Mouse (Mus musculus): ENCODE measurements around the gene Elp1. TPM values are rescaled to one million over a fixed set of nuclear protein-coding genes. Genes with fewer than 3 reads are reported as not detected.

Elp1 gene
- polyA plus RNA-seq, 1 experiment from 2014 or later, result 64.0 TPM

DNA sequence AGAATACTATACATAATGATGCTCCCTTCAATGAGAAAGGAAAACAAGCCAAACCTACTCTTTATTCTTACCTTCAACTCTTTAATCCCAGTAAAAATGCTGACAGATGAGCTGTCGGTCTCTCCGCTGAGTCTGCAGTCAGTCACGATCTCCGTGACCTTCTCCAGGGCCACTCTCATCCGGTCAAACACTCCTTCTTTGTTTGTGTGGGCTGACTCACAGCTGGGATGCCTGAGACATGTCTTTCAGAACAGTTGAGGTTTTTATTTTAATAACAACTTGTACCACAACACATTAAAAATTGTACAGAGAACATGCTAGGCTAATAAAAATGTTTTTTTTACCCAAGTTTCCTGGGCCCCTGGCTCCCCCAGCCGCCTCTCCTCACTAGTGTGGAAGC, 35.5 kb upstream of the Elp1 start:
- no peak overlapping the region for H3K9ac ChIP-seq (ENCODE audit: low read depth, low read length)
- no peaks in the 10 kb centered on the region for H3K27me3 ChIP-seq (ENCODE audit: control insufficient read depth, insufficient read depth, low read depth, low read length)
- no peaks in the 10 kb centered on the region for H3K4me1 ChIP-seq (ENCODE audit: control insufficient read depth, insufficient read depth, low read length)
- peaks cover 10% of the 10 kb centered on the region for H3K36me3 ChIP-seq (ENCODE audit: control insufficient read depth, insufficient read depth, low read length)
- H3K27ac ChIP-seq (ENCODE audit: low read length), result no peak overlapping the region
- no peaks in the 10 kb centered on the region for H3K9me3 ChIP-seq (replicated peaks; ENCODE audit: control insufficient read depth, low read length, poor library complexity, severe bottlenecking)
- H3K4me2 ChIP-seq (ENCODE audit: low read length), result no peak overlapping the region
- ATAC-seq, result no peak
- H3K4me3 ChIP-seq (ENCODE audit: low read depth, low read length), result no peak overlapping the region
- 76% methylated on average over 6 of the region's 6 CpGs for WGBS

DNA sequence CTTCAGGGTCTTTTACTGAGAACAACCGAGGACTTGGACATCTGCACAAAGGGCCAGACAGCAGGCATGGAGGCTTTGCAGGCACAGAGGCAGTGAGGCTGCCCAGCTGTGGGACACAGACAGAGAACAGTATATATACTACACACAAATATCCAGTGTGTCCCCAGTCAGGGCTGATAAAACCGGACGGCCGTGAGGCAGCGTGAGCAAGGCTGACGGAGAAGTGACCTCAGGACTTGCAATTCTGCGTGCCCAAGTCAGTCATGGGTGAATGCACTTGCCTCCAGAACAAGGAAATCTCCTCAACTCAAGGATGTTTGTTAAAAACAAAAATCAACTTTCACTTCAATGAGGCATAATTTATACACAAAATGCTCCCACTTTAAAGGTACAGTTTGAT, 29.9 kb upstream of the Elp1 start:
- WGBS, result 89% methylated on average over 7 of the region's 7 CpGs
- Histone ChIP-seq H3K9me3 (replicated peaks; ENCODE audit: control insufficient read depth, low read length, poor library complexity, severe bottlenecking) (no peaks in the 10 kb centered on the region), H3K4me1 (ENCODE audit: control insufficient read depth, insufficient read depth, low read length) (no peaks in the 10 kb centered on the region; the same call in 1 of the 2 replicates), H3K27ac (ENCODE audit: low read length) (no peak overlapping the region), H3K9ac (ENCODE audit: low read depth, low read length) (no peak overlapping the region), H3K4me3 (ENCODE audit: low read depth, low read length) (no peak overlapping the region), H3K4me2 (ENCODE audit: low read length) (no peak overlapping the region), H3K27me3 (ENCODE audit: control insufficient read depth, insufficient read depth, low read depth, low read length) (no peaks in the 10 kb centered on the region), H3K36me3 (ENCODE audit: control insufficient read depth, insufficient read depth, low read length) (peaks cover 20% of the 10 kb centered on the region)
- ATAC-seq, result no peak

DNA sequence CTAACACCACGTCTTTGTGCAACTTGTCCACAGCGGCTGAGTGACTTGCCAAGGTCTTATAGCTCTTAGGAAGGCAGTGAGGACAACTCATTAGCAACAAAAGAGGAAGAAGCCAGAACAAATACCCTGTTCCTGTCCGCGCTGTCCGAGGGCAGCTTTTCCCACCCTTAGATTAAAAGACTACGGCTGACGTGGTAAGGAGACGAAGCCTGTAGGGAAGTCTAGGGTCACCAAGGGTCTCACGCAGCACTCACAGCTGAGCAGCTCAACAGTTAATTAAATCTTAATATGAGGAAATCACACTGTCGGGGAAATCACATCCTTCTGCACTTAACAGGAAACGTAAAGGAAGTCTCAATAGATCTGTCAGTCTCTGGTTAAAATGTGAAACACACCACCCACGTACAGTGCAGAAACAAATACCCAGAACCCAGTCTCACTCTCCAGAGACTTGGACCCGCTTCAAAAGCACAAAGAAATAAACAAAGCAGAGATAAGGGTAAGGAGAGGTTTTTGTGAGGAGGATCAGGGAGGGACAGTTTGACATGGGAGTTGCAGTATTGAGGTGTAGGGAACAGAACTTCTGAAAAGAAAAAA, 29.0 kb upstream of the Elp1 start:
- Histone ChIP-seq H3K9me3 (replicated peaks; ENCODE audit: control insufficient read depth, low read length, poor library complexity, severe bottlenecking) (no peaks in the 10 kb centered on the region), H3K4me3 (ENCODE audit: low read depth, low read length) (no peak overlapping the region), H3K27me3 (ENCODE audit: control insufficient read depth, insufficient read depth, low read depth, low read length) (no peaks in the 10 kb centered on the region), H3K4me2 (ENCODE audit: low read length) (no peak overlapping the region), H3K36me3 (ENCODE audit: control insufficient read depth, insufficient read depth, low read length) (peaks cover 25% of the 10 kb centered on the region), H3K9ac (ENCODE audit: low read depth, low read length) (no peak overlapping the region), H3K27ac (ENCODE audit: low read length) (no peak overlapping the region), H3K4me1 (ENCODE audit: control insufficient read depth, insufficient read depth, low read length) (no peaks in the 10 kb centered on the region; the same call in 1 of the 2 replicates)
- no peak for ATAC-seq
- 57% methylated on average over 13 of the region's 13 CpGs for WGBS

DNA sequence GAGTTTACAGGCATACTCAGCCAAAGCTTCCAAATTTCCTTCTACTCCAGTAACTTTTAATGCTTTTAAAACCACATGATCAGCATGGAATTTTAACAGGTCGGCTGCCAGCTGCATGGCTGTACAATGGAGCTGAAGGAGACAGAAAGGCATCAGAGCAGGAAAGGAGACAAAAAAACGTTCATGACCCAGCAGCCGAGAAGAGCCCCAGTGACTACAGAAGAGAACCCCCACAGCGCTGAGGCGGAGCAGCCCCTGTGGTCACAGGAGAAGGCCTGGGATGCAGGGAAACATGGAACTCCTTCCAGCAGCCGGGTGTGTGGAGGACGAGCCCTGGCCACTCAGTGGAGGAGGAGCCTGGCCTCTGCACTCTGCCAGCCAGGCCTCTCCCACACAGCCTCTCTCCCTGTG, 27.4 kb upstream of the Elp1 start:
- Histone ChIP-seq H3K4me2 (ENCODE audit: low read length) (no peak overlapping the region), H3K27ac (ENCODE audit: low read length) (no peak overlapping the region), H3K4me3 (ENCODE audit: low read depth, low read length) (no peak overlapping the region), H3K9ac (ENCODE audit: low read depth, low read length) (no peak overlapping the region), H3K4me1 (ENCODE audit: control insufficient read depth, insufficient read depth, low read length) (no peaks in the 10 kb centered on the region; the same call in 1 of the 2 replicates), H3K36me3 (ENCODE audit: control insufficient read depth, insufficient read depth, low read length) (peaks cover 23% of the 10 kb centered on the region), H3K27me3 (ENCODE audit: control insufficient read depth, insufficient read depth, low read depth, low read length) (no peaks in the 10 kb centered on the region), H3K9me3 (replicated peaks; ENCODE audit: control insufficient read depth, low read length, poor library complexity, severe bottlenecking) (no peaks in the 10 kb centered on the region)
- ATAC-seq, result no peak
- 55% methylated on average over 7 of the region's 7 CpGs for WGBS

DNA sequence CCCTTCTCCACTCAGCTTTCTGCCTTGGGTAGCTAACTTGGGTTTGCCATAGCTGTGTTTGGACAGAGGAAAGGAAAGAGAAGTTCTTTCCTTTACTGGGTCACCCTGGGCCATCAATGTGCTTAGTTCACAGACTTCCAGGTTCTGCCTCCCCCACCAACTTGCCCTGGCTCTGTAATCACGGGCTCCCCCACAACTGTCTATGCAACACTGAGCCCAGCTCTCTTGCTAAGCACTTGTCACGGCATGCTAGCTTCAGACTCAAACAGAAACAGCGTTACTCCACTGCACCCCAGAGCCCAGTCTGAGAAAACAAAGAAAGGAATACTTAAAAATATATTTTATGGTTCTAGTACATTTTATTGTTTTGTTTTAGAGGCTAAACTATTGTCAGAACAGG, 26.8 kb upstream of the Elp1 start:
- Histone ChIP-seq H3K4me2 (ENCODE audit: low read length) (no peak overlapping the region), H3K36me3 (ENCODE audit: control insufficient read depth, insufficient read depth, low read length) (peaks cover 23% of the 10 kb centered on the region), H3K27ac (ENCODE audit: low read length) (no peak overlapping the region), H3K9me3 (replicated peaks; ENCODE audit: control insufficient read depth, low read length, poor library complexity, severe bottlenecking) (no peaks in the 10 kb centered on the region), H3K27me3 (ENCODE audit: control insufficient read depth, insufficient read depth, low read depth, low read length) (no peaks in the 10 kb centered on the region), H3K9ac (ENCODE audit: low read depth, low read length) (no peak overlapping the region), H3K4me3 (ENCODE audit: low read depth, low read length) (no peak overlapping the region), H3K4me1 (ENCODE audit: control insufficient read depth, insufficient read depth, low read length) (no peaks in the 10 kb centered on the region; the same call in 1 of the 2 replicates)
- ATAC-seq, result no peak
- 76% methylated on average over 3 of the region's 3 CpGs for WGBS

DNA sequence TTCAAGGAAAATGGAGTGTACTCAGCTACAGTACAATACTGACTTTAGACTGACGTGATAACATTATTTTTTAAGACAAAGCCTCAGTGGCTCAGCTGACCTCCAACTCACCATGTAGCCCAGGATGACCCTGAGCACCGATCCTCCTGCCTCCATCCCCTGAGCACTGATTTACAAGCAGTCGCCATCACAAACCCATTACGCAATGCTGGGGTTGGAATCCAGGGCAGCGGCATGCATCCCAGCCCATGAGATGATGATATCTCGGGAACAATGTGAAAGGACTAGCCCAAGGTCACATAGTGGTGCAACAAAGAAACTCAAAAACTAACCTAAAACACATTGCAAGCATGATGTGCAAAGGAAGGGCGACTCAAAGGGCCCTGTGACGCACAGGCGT, 22.1 kb upstream of the Elp1 start:
- Histone ChIP-seq H3K27me3 (ENCODE audit: control insufficient read depth, insufficient read depth, low read depth, low read length) (no peaks in the 10 kb centered on the region), H3K36me3 (ENCODE audit: control insufficient read depth, insufficient read depth, low read length) (peaks cover 11% of the 10 kb centered on the region), H3K4me1 (ENCODE audit: control insufficient read depth, insufficient read depth, low read length) (no peaks in the 10 kb centered on the region), H3K4me3 (ENCODE audit: low read depth, low read length) (no peak overlapping the region), H3K4me2 (ENCODE audit: low read length) (no peak overlapping the region), H3K9ac (ENCODE audit: low read depth, low read length) (no peak overlapping the region), H3K9me3 (replicated peaks; ENCODE audit: control insufficient read depth, low read length, poor library complexity, severe bottlenecking) (no peaks in the 10 kb centered on the region), H3K27ac (ENCODE audit: low read length) (no peak overlapping the region)
- ATAC-seq, result no peak
- 94% methylated on average over 9 of the region's 9 CpGs for WGBS

DNA sequence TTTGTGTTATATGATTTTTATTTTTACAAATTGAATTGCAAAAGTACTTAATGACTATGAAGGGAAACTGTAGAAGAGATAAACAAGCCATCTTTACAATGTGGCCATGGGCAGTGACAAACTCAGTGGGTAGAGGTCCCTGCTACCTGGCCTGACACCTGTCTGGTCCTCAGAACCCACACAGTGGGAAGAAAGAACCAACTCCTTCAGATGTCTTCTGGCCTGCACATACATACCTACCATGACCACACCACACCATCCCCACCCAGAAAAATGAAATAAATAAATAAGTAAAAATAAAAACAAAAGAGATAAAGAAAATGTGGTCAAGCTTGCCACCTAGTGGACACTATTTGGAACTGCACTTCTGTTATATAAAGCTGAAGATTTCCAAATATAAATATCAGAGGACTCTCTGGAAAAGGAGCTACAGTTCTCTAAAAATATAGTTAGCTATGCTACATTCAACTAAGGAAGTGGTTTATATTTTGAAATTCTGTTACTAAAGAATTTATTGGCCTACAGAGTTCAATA, 18.0 kb upstream of the Elp1 start:
- no peak for ATAC-seq

DNA sequence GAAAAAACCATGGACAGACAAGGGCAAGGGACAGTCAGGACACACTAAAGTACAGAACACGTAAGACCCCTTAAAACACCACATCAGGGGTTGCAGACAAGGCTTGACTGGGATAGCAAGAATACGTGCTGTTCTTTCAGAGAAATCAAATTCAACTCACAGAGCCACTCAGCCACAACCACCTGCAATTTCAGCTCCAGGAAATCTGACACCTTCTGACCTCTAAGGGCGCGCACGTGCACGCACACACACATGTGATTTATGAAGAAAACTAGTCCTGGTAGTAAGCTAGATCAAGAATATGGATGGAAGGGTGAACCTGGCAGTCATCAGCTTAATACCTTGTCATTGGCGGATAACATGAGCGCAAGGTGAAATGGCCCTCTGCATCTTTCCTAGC, 13.0 kb upstream of the Elp1 start:
- H3K4me2 ChIP-seq (ENCODE audit: low read length), result no peak overlapping the region

More for the DNA sequence above, 18.0 kb upstream of the Elp1 start:
- H3K27ac ChIP-seq (ENCODE audit: low read length), result no peak overlapping the region
- no peaks in the 10 kb centered on the region for H3K9me3 ChIP-seq (replicated peaks; ENCODE audit: control insufficient read depth, low read length, poor library complexity, severe bottlenecking)
- H3K9ac ChIP-seq (ENCODE audit: low read depth, low read length), result no peak overlapping the region
- H3K27me3 ChIP-seq (ENCODE audit: control insufficient read depth, insufficient read depth, low read depth, low read length), result no peaks in the 10 kb centered on the region
- H3K4me2 ChIP-seq (ENCODE audit: low read length), result no peak overlapping the region
- H3K4me1 ChIP-seq (ENCODE audit: control insufficient read depth, insufficient read depth, low read length), result no peaks in the 10 kb centered on the region
- no peak overlapping the region for H3K4me3 ChIP-seq (ENCODE audit: low read depth, low read length)
- H3K36me3 ChIP-seq (ENCODE audit: control insufficient read depth, insufficient read depth, low read length), result 0 out of 2 replicates have a peak, but pooled peaks cover 3% of the 10 kb centered on the region

DNA sequence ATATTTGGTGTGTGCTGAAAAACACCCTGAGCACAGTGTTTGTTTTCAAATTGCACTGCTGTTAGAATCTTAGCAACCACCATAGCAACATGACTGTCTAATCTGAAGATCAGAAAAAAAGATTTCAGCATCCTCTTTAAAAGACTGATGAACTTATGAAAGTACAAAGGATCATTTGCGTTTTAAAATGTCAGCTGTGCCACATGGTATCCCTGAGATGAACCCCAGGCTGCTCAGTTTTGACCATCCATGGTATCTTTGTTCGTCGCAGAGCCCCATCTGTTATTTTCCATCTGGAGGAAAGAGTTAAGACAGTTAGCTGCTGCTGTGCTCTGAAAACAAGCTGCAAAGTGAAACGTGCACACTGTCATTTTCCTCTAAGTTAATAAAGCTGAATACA, 10.0 kb upstream of the Elp1 start:
- Histone ChIP-seq H3K36me3 (ENCODE audit: control insufficient read depth, insufficient read depth, low read length) (peaks cover 14% of the 10 kb centered on the region), H3K4me1 (ENCODE audit: control insufficient read depth, insufficient read depth, low read length) (no peaks in the 10 kb centered on the region), H3K27me3 (ENCODE audit: control insufficient read depth, insufficient read depth, low read depth, low read length) (no peaks in the 10 kb centered on the region), H3K4me2 (ENCODE audit: low read length) (no peak overlapping the region), H3K4me3 (ENCODE audit: low read depth, low read length) (no peak overlapping the region), H3K9ac (ENCODE audit: low read depth, low read length) (no peak overlapping the region), H3K27ac (ENCODE audit: low read length) (no peak overlapping the region), H3K9me3 (replicated peaks; ENCODE audit: control insufficient read depth, low read length, poor library complexity, severe bottlenecking) (no peaks in the 10 kb centered on the region)
- ATAC-seq, result no peak
- WGBS, result 81% methylated on average over 4 of the region's 4 CpGs

More for the DNA sequence above, 13.0 kb upstream of the Elp1 start:
- Histone ChIP-seq H3K27me3 (ENCODE audit: control insufficient read depth, insufficient read depth, low read depth, low read length) (no peaks in the 10 kb centered on the region), H3K9me3 (replicated peaks; ENCODE audit: control insufficient read depth, low read length, poor library complexity, severe bottlenecking) (no peaks in the 10 kb centered on the region), H3K9ac (ENCODE audit: low read depth, low read length) (no peak overlapping the region), H3K4me1 (ENCODE audit: control insufficient read depth, insufficient read depth, low read length) (no peaks in the 10 kb centered on the region), H3K36me3 (ENCODE audit: control insufficient read depth, insufficient read depth, low read length) (peaks cover 10% of the 10 kb centered on the region), H3K27ac (ENCODE audit: low read length) (no peak overlapping the region), H3K4me3 (ENCODE audit: low read depth, low read length) (no peak overlapping the region)
- 94% methylated on average over 8 of the region's 8 CpGs for WGBS
- no peak for ATAC-seq

Data from midbrain, embryonic 16.5 days (tissue).